Mouse (Mus musculus) limb, embryonic 10.5 days (tissue): ENCODE measurements at regions not wholly inside any gene's neighbourhood (a gene's known extent, or its start where the extent isn't known, plus 50 kb on each side); places are given as distances from the start of the nearest gene placed in this dataset.

Experiments
- DNase-seq: peaks from one replicate; pipeline ENCODE4 v3.0.0-alpha.2; 2017; ENCODE audit warnings: low spot score
- H3K27ac ChIP-seq: fragments of 300-500 bp; sonication (generic); 2 replicates; pipeline ENCODE4 v1.5.1; 2016; ENCODE audit warnings: mild to moderate bottlenecking
- H3K27me3 ChIP-seq: fragments of 300-500 bp; sonication (generic); 2 replicates; pipeline ENCODE4 v1.6.1; 2016; ENCODE audit warnings: low read depth, mild to moderate bottlenecking; ENCODE audit not compliant: poor library complexity, severe bottlenecking
- H3K36me3 ChIP-seq: fragments of 300-500 bp; sonication (generic); 2 replicates; pipeline ENCODE4 v1.6.1; 2016; ENCODE audit warnings: mild to moderate bottlenecking, moderate library complexity
- H3K4me1 ChIP-seq: fragments of 300-500 bp; sonication (generic); 2 replicates; pipeline ENCODE4 v1.6.1; 2016
- H3K4me3 ChIP-seq: fragments of 300-500 bp; sonication (generic); 2 replicates; pipeline ENCODE4 v1.5.1; 2016; ENCODE audit warnings: mild to moderate bottlenecking, moderate library complexity
- H3K9me3 ChIP-seq: fragments of 300-500 bp; sonication (generic); replicated peaks from 2 replicates; pipeline ENCODE4 v1.6.1; 2016; ENCODE audit warnings: mild to moderate bottlenecking
- whole genome bisulfite sequencing: fragments of 180-500 bp; shearing (Covaris S2); methylation state at CpG from one replicate; pipeline ENCODE4 v1.1.7; 2016; 5-methylcytosine and 5-hydroxymethylcytosine counted together

- H3K27ac ChIP-seq, result peak overlapping the region; percentile 42; the same call in 1 of the 2 replicates
- WGBS, result 63% methylated on average over 17 of the region's 17 CpGs
- DNase-seq, result peak; percentile 48
- no peaks in the 10 kb centered on the region for H3K9me3 ChIP-seq
- no peak overlapping the region for H3K4me3 ChIP-seq
- no peaks in the 10 kb centered on the region for H3K36me3 ChIP-seq
- H3K4me1 ChIP-seq, result peaks cover 18% of the 10 kb centered on the region
- no peaks in the 10 kb centered on the region for H3K27me3 ChIP-seq
These were observed 280.2 kb downstream of the Klf5 start for GRCm38 (mm10) chr14:99578665-99579064.

- H3K9me3 ChIP-seq, result no peaks in the 10 kb centered on the region
- H3K27me3 ChIP-seq, result no peaks in the 10 kb centered on the region
- H3K27ac ChIP-seq, result no peak overlapping the region
- DNase-seq, result no peak
- 35% methylated on average over 10 of the region's 10 CpGs for WGBS
- no peaks in the 10 kb centered on the region for H3K36me3 ChIP-seq
- peaks cover 18% of the 10 kb centered on the region for H3K4me1 ChIP-seq
- H3K4me3 ChIP-seq, result no peak overlapping the region
These were observed 280.8 kb downstream of the Klf5 start for GRCm38 (mm10) chr14:99579271-99579759.

GRCm38 (mm10) chr14:99579765-99580266, 281.3 kb downstream of the Klf5 start:
- no peak overlapping the region for H3K27ac ChIP-seq
- DNase-seq, result no peak
- no peaks in the 10 kb centered on the region for H3K9me3 ChIP-seq
- H3K4me3 ChIP-seq, result no peak overlapping the region
- no peaks in the 10 kb centered on the region for H3K27me3 ChIP-seq
- WGBS, result 82% methylated on average over 4 of the region's 4 CpGs
- no peaks in the 10 kb centered on the region for H3K36me3 ChIP-seq
- H3K4me1 ChIP-seq, result peaks cover 18% of the 10 kb centered on the region

- no peaks in the 10 kb centered on the region for H3K27me3 ChIP-seq
- 68% methylated on average over 7 of the region's 7 CpGs for WGBS
- H3K9me3 ChIP-seq, result no peaks in the 10 kb centered on the region
- DNase-seq, result no peak
- H3K36me3 ChIP-seq, result no peaks in the 10 kb centered on the region
- H3K27ac ChIP-seq, result no peak overlapping the region
- H3K4me1 ChIP-seq, result peaks cover 8% of the 10 kb centered on the region; the same call in 1 of the 2 replicates
- no peak overlapping the region for H3K4me3 ChIP-seq
These were observed 285.7 kb downstream of the Klf5 start for GRCm38 (mm10) chr14:99584144-99584543.

- H3K4me3 ChIP-seq, result no peak overlapping the region
- H3K27ac ChIP-seq, result no peak overlapping the region
- no peak for DNase-seq
- H3K9me3 ChIP-seq, result no peaks in the 10 kb centered on the region
- 99% methylated on average over 7 of the region's 7 CpGs for WGBS
- H3K27me3 ChIP-seq, result no peaks in the 10 kb centered on the region
- peaks cover 4% of the 10 kb centered on the region for H3K4me1 ChIP-seq
- no peaks in the 10 kb centered on the region for H3K36me3 ChIP-seq
These were observed 287.5 kb downstream of the Klf5 start for GRCm38 (mm10) chr14:99586029-99586428.

GRCm38 (mm10) chr14:99590854-99591470, 292.5 kb downstream of the Klf5 start:
- Histone ChIP-seq H3K4me3 (no peak overlapping the region), H3K27me3 (no peaks in the 10 kb centered on the region), H3K36me3 (no peaks in the 10 kb centered on the region), H3K4me1 (peaks cover 4% of the 10 kb centered on the region), H3K9me3 (no peaks in the 10 kb centered on the region), H3K27ac (no peak overlapping the region; the same call in 1 of the 2 replicates)
- no peak for DNase-seq
- WGBS, result 53% methylated on average over 13 of the region's 13 CpGs

- Histone ChIP-seq H3K36me3 (no peaks in the 10 kb centered on the region), H3K27me3 (no peaks in the 10 kb centered on the region), H3K4me1 (peaks cover 4% of the 10 kb centered on the region), H3K27ac (no peak overlapping the region), H3K4me3 (no peak overlapping the region), H3K9me3 (no peaks in the 10 kb centered on the region)
- WGBS, result 91% methylated on average over 9 of the region's 9 CpGs
- no peak for DNase-seq
These were observed 294.4 kb downstream of the Klf5 start for GRCm38 (mm10) chr14:99592922-99593321.

GRCm38 (mm10) chr14:99593864-99594263, 295.4 kb downstream of the Klf5 start:
- whole genome bisulfite sequencing, result 89% methylated on average over 6 of the region's 6 CpGs
- DNase-seq, result no peak

GRCm38 (mm10) chr14:99601900-99602299, 303.4 kb downstream of the Klf5 start:
- 80% methylated on average over 5 of the region's 5 CpGs for WGBS
- Histone ChIP-seq H3K4me1 (peaks cover 4% of the 10 kb centered on the region), H3K9me3 (no peaks in the 10 kb centered on the region)

More at GRCm38 (mm10) chr14:99593864-99594263, 295.4 kb downstream of the Klf5 start:
- Histone ChIP-seq H3K4me3 (no peak overlapping the region), H3K27ac (no peak overlapping the region), H3K9me3 (no peaks in the 10 kb centered on the region), H3K4me1 (peaks cover 4% of the 10 kb centered on the region), H3K36me3 (no peaks in the 10 kb centered on the region), H3K27me3 (no peaks in the 10 kb centered on the region)

GRCm38 (mm10) chr14:99603257-99603656, 304.8 kb downstream of the Klf5 start:
- H3K4me3 ChIP-seq, result no peak overlapping the region
- peaks cover 4% of the 10 kb centered on the region for H3K4me1 ChIP-seq
- no peaks in the 10 kb centered on the region for H3K36me3 ChIP-seq
- H3K27me3 ChIP-seq, result no peaks in the 10 kb centered on the region
- no peak for DNase-seq
- 85% methylated on average over 2 of the region's 2 CpGs for WGBS
- H3K27ac ChIP-seq, result peak overlapping the region; percentile 42
- H3K9me3 ChIP-seq, result no peaks in the 10 kb centered on the region

More at GRCm38 (mm10) chr14:99601900-99602299, 303.4 kb downstream of the Klf5 start:
- no peak for DNase-seq
- no peaks in the 10 kb centered on the region for H3K36me3 ChIP-seq
- H3K27me3 ChIP-seq, result no peaks in the 10 kb centered on the region
- H3K4me3 ChIP-seq, result no peak overlapping the region
- no peak overlapping the region for H3K27ac ChIP-seq

GRCm38 (mm10) chr14:99605351-99606100, 307.0 kb downstream of the Klf5 start:
- no peaks in the 10 kb centered on the region for H3K36me3 ChIP-seq
- H3K4me1 ChIP-seq, result peaks cover 4% of the 10 kb centered on the region
- DNase-seq, result no peak
- no peak overlapping the region for H3K27ac ChIP-seq
- no peak overlapping the region for H3K4me3 ChIP-seq
- 85% methylated on average over 6 of the region's 6 CpGs for WGBS
- H3K9me3 ChIP-seq, result no peaks in the 10 kb centered on the region
- H3K27me3 ChIP-seq, result no peaks in the 10 kb centered on the region

- Histone ChIP-seq H3K36me3 (no peaks in the 10 kb centered on the region), H3K9me3 (no peaks in the 10 kb centered on the region), H3K27me3 (no peaks in the 10 kb centered on the region), H3K4me3 (no peak overlapping the region), H3K4me1 (no peaks in the 10 kb centered on the region), H3K27ac (no peak overlapping the region)
- no peak for DNase-seq
- 99% methylated on average over 2 of the region's 2 CpGs for WGBS
These were observed 310.5 kb downstream of the Klf5 start for GRCm38 (mm10) chr14:99609003-99609402.

GRCm38 (mm10) chr14:99611435-99611834, 312.9 kb downstream of the Klf5 start:
- Histone ChIP-seq H3K27me3 (no peaks in the 10 kb centered on the region), H3K27ac (no peak overlapping the region), H3K4me1 (no peaks in the 10 kb centered on the region), H3K9me3 (no peaks in the 10 kb centered on the region), H3K4me3 (no peak overlapping the region), H3K36me3 (no peaks in the 10 kb centered on the region)
- WGBS, result 93% methylated on average over 5 of the region's 5 CpGs
- DNase-seq, result no peak
